Mouse (Mus musculus): ENCODE measurements at regions not wholly inside any gene's neighbourhood (a gene's known extent, or its start where the extent isn't known, plus 50 kb on each side); places are given as distances from the start of the nearest gene placed in this dataset.

DNA sequence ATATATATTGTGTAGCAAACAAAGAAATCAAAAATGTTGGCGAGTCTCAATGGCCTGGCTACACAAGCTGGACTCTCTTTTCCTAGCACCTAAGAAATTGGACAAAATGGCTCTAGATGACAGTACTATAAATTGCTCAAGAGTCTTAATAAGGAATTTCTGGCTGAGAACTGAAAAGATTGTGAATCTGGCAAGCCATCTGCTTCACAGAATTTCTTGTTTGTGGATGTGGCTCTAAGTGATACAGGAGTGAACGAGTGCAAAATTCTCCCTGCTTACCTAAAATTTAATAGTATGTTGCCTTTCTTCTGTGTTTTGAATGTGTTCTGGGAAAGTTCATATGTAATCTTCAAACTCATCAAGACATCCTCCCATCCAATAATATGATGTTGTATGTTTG lies 508.1 kb downstream of the Gm37988 start:
- Histone ChIP-seq H3K4me2 (replicated peaks) (no peak overlapping the region), H3K4me3 (no peak overlapping the region), H3K27ac (no peak overlapping the region), H3K4me1 (no peaks in the 10 kb centered on the region), H3K36me3 (no peaks in the 10 kb centered on the region), H3K9me3 (replicated peaks) (no peaks in the 10 kb centered on the region), H3K27me3 (no peaks in the 10 kb centered on the region), H3K9ac (no peak overlapping the region)
- 85% methylated on average over 2 of the region's 2 CpGs for WGBS
- no peak for ATAC-seq (ENCODE audit: low FRiP score)

DNA sequence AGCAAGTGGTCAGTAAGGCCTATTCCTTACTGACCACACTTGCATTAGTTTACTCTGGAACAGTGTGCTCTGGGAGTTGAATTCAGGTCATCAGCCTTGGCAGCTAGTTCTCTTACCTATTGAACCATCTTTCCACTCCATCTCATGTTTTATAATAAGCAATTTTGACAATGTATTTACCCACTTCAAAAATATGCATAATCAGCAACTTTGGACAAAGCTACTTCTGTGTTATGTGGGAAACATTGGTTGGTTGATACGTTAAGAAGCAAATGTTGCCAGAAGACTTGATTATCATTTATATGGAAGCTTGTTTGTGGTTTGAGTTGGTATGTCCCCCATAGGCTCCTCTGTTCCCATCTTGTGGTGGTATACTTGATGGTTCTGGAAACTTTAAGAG lies 509.4 kb downstream of the Gm37988 start:
- ATAC-seq (ENCODE audit: low FRiP score): no peak
- Histone ChIP-seq H3K27me3 (no peaks in the 10 kb centered on the region), H3K9ac (no peak overlapping the region), H3K27ac (no peak overlapping the region), H3K4me3 (no peak overlapping the region), H3K9me3 (replicated peaks) (no peaks in the 10 kb centered on the region), H3K4me1 (no peaks in the 10 kb centered on the region), H3K4me2 (replicated peaks) (no peak overlapping the region), H3K36me3 (no peaks in the 10 kb centered on the region)
- 91% methylated on average over 1 of the region's 1 CpGs for WGBS

- Histone ChIP-seq H3K4me1 (no peaks in the 10 kb centered on the region), H3K4me2 (replicated peaks) (no peak overlapping the region), H3K36me3 (no peaks in the 10 kb centered on the region), H3K9me3 (replicated peaks) (no peaks in the 10 kb centered on the region), H3K4me3 (no peak overlapping the region), H3K27ac (no peak overlapping the region), H3K9ac (no peak overlapping the region), H3K27me3 (no peaks in the 10 kb centered on the region)
- no peak for ATAC-seq (ENCODE audit: low FRiP score)
Measured at GRCm38 (mm10) chr1:5326311-5326710, 518.6 kb downstream of the Gm37988 start.
